Mouse (Mus musculus) bone marrow macrophage, adult 2 months (primary cell): ENCODE results near the gene Eftud2.

ENCODE experiments used
- CTCF ChIP-seq: IDR thresholded peaks from 2 replicates; pipeline ENCODE4 v1.5.1; 2012; ENCODE audit warnings: low read depth, mild to moderate bottlenecking, low read length, moderate library complexity
- POLR2A ChIP-seq: IDR thresholded peaks from 2 replicates; pipeline ENCODE4 v1.6.1; 2012; ENCODE audit warnings: mild to moderate bottlenecking, low read depth, low read length, borderline replicate concordance

DNA sequence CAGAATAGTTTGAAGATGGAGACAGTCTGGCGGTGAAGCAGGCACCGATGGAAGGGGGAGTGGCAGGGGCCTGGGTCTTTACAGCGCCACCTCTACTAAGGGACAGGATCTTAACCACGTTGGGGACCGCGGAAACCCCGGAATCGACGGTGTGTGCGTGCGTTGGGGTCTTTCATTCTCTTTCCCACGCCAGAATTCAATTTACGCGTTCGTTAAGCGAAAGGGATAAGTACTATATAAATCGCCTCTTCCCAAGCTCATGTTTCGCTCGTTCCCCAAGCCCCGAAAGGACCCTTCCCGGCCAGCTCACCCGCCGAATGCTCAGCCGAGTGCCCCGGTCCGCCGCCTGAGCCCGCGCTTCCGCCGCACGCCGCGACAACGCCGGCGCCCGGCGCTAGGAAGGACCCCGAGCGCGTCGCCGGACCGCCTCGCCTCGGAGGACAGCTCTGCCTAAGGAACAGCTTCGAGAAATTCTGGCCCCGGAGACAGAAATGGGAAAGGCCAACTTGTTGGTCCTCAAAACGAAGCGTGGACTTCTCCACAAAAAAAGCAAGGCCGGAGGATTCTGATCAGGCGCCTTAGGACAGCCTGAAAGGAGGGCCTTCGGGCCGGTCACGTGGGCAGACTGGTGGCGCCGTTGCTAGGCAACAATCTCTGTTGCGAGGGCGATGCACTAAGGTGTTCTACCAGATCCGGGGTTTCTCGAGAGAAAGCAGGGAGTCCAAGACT lies at the start of gene Eftud2, which contains the start of gene Ccdc103:
- TF ChIP-seq CTCF = no peak
- TF ChIP-seq POLR2A = no peak
